Mouse (Mus musculus): ENCODE measurements around the gene Baat. TPM values are rescaled to one million over a fixed set of nuclear protein-coding genes. Genes with fewer than 3 reads are reported as not detected.

The Baat gene
- polyA plus RNA-seq (2014; fragmentation: Nextera tagmentation; extraction: Ambion mirVana): 0.16 TPM in 1 of 2 replicates, not detected in the other

- DNase-seq (ENCODE audit: low spot score) (no peak), ATAC-seq (ENCODE audit: low read depth) (no peak)
- no peaks in the 10 kb centered on the region for H3K9me3 ChIP-seq (ENCODE audit: control insufficient read depth, low read length)
- no peak within 1 kb of the TSS for H3K27ac ChIP-seq (replicated peaks; ENCODE audit: low read depth, low read length)
- H3K27me3 ChIP-seq (replicated peaks; ENCODE audit: control insufficient read depth, insufficient read depth, low read length): no peaks in the 10 kb centered on the region
- WGBS: 72% methylated on average over 3 of the region's 3 CpGs
- no peaks in the 10 kb centered on the region for H3K36me3 ChIP-seq (ENCODE audit: control insufficient read depth, insufficient read depth, low read length)
- H3K4me1 ChIP-seq (ENCODE audit: control insufficient read depth, insufficient read depth, low read length): no peaks in the 10 kb centered on the region
- H3K4me2 ChIP-seq (ENCODE audit: low read depth, low read length): no peak within 1 kb of the TSS
- no peak within 1 kb of the TSS for H3K9ac ChIP-seq (ENCODE audit: low read depth, low read length)
- no peak within 1 kb of the TSS for H3K4me3 ChIP-seq (ENCODE audit: low read depth, low read length)
Measured at GRCm38 (mm10) chr4:49506386-49506785, at the start of gene Baat. Gene Baat (minus strand): TSS chr4:49506557.

DNA sequence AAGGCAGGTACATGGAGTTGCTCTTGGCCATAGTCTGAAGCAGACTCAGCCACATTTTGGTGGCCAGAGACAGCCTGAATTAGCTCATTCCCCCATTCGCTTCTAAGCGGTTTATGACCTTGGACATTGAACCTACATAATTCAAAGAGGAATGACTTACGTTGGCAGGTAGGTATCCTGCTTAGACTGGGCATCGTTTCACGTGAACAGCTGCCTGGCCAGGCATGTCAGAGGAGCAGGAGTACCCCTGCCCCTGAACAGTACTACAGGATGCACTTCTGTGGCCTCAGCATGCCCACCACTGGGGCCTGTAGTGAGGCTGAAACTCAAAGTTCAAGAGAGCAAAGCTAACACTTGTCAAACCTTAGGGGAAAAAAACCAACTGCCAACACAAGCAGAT lies 47.0 kb upstream of the Baat start:
- Histone ChIP-seq H3K27ac (replicated peaks; ENCODE audit: low read depth, low read length) (no peak overlapping the region), H3K9me3 (ENCODE audit: control insufficient read depth, low read length) (no peaks in the 10 kb centered on the region), H3K9ac (ENCODE audit: low read depth, low read length) (no peak overlapping the region), H3K4me2 (ENCODE audit: low read depth, low read length) (no peak overlapping the region), H3K4me3 (ENCODE audit: low read depth, low read length) (no peak overlapping the region), H3K4me1 (ENCODE audit: control insufficient read depth, insufficient read depth, low read length) (no peaks in the 10 kb centered on the region), H3K27me3 (replicated peaks; ENCODE audit: control insufficient read depth, insufficient read depth, low read length) (no peaks in the 10 kb centered on the region), H3K36me3 (ENCODE audit: control insufficient read depth, insufficient read depth, low read length) (no peaks in the 10 kb centered on the region)
- ATAC-seq (ENCODE audit: low read depth) (no peak), DNase-seq (ENCODE audit: low spot score) (no peak)
- WGBS: 87% methylated on average over 5 of the region's 5 CpGs

GRCm38 (mm10) chr4:49549383-49549782 lies 43.0 kb upstream of the Baat start, which contains the start of gene Aldob:
Gene Aldob (minus strand): TSS chr4:49549546.
- no peak for ATAC-seq (ENCODE audit: low read depth)
- 59% methylated on average over 3 of the region's 3 CpGs for WGBS

DNA sequence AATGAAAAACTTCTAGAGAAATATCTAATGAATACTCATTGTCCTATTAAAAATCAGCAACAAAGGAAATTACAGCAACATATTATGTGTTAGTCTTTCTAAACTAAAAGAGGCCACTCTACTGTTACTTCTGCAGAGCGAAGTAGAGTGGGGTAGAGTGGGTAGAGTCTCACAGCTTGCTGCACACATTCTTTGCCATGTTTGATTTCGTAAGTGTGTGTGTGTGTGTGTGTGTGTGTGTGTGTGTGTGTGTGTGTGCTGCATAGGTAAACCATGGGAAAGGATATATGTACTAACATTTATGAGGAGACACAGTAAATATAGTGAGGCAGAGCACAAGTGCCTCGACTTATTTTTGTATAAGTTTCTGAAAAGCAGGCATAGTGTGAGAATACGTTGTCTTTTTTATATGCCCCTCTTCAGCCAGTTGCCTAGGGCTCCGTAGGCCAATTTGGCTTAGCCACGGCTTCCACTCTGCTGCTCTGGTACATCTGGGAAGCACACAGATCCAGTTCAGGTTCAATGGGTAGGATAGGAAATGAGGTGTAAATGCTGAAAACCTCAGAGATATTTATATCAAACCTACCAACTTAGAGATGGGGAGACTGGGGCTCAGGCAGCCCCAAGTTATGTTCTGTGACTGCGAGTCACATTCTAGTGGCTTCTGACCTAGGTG lies 41.3 kb upstream of the Baat start:
- Histone ChIP-seq H3K9me3 (ENCODE audit: control insufficient read depth, low read length) (no peaks in the 10 kb centered on the region), H3K27ac (replicated peaks; ENCODE audit: low read depth, low read length) (no peak overlapping the region), H3K36me3 (ENCODE audit: control insufficient read depth, insufficient read depth, low read length) (no peaks in the 10 kb centered on the region), H3K4me1 (ENCODE audit: control insufficient read depth, insufficient read depth, low read length) (no peaks in the 10 kb centered on the region), H3K9ac (ENCODE audit: low read depth, low read length) (no peak overlapping the region), H3K4me3 (ENCODE audit: low read depth, low read length) (no peak overlapping the region), H3K4me2 (ENCODE audit: low read depth, low read length) (no peak overlapping the region), H3K27me3 (replicated peaks; ENCODE audit: control insufficient read depth, insufficient read depth, low read length) (no peaks in the 10 kb centered on the region)
- DNase-seq (ENCODE audit: low spot score): no peak
- 83% methylated on average over 7 of the region's 7 CpGs for WGBS
- no peak for ATAC-seq (ENCODE audit: low read depth)

More at GRCm38 (mm10) chr4:49549383-49549782, 43.0 kb upstream of the Baat start, which contains the start of gene Aldob:
- H3K36me3 ChIP-seq (ENCODE audit: control insufficient read depth, insufficient read depth, low read length): no peaks in the 10 kb centered on the region
- H3K27me3 ChIP-seq (replicated peaks; ENCODE audit: control insufficient read depth, insufficient read depth, low read length): no peaks in the 10 kb centered on the region
- H3K4me3 ChIP-seq (ENCODE audit: low read depth, low read length): no peak within 1 kb of the TSS
- H3K27ac ChIP-seq (replicated peaks; ENCODE audit: low read depth, low read length): no peak within 1 kb of the TSS
- no peak for DNase-seq (ENCODE audit: low spot score)
- H3K9me3 ChIP-seq (ENCODE audit: control insufficient read depth, low read length): no peaks in the 10 kb centered on the region
- H3K4me1 ChIP-seq (ENCODE audit: control insufficient read depth, insufficient read depth, low read length): no peaks in the 10 kb centered on the region
- H3K9ac ChIP-seq (ENCODE audit: low read depth, low read length): no peak within 1 kb of the TSS
- H3K4me2 ChIP-seq (ENCODE audit: low read depth, low read length): no peak within 1 kb of the TSS

DNA sequence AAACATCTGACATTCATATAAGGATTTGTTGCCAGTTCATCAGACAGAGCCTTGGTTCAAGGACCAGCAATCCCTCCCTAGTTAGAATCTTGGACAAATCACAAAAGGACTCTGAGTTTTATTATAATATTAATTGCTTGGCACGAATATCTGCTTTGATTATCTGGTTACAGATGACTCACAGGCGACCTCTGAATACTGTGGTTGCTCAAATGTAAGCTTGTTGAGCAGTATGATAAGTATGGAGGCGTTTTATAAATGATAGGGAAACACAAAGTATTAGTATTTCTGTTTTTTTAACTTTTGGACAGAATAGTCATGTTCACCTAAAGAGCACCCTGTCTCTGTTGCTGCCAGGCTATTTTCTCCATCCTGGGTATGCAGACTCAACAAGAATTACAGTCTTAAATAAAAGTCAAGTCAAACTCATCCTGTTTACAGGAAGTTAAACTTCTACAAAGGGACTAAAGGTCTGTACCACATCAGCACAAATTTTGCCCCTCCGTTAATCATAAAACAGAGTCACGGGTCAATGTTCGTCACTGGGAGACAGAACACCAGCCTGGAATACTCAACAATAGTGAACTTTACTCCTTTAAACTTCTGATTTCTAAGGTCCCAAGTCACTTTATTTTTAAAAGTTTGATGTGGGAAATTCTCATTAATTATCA lies 40.7 kb upstream of the Baat start:
- Histone ChIP-seq H3K27me3 (replicated peaks; ENCODE audit: control insufficient read depth, insufficient read depth, low read length) (no peaks in the 10 kb centered on the region), H3K9ac (ENCODE audit: low read depth, low read length) (no peak overlapping the region), H3K4me3 (ENCODE audit: low read depth, low read length) (no peak overlapping the region), H3K27ac (replicated peaks; ENCODE audit: low read depth, low read length) (no peak overlapping the region), H3K4me2 (ENCODE audit: low read depth, low read length) (no peak overlapping the region), H3K9me3 (ENCODE audit: control insufficient read depth, low read length) (no peaks in the 10 kb centered on the region), H3K4me1 (ENCODE audit: control insufficient read depth, insufficient read depth, low read length) (no peaks in the 10 kb centered on the region), H3K36me3 (ENCODE audit: control insufficient read depth, insufficient read depth, low read length) (no peaks in the 10 kb centered on the region)
- WGBS: 71% methylated on average over 6 of the region's 6 CpGs
- ATAC-seq (ENCODE audit: low read depth): no peak
- no peak for DNase-seq (ENCODE audit: low spot score)

DNA sequence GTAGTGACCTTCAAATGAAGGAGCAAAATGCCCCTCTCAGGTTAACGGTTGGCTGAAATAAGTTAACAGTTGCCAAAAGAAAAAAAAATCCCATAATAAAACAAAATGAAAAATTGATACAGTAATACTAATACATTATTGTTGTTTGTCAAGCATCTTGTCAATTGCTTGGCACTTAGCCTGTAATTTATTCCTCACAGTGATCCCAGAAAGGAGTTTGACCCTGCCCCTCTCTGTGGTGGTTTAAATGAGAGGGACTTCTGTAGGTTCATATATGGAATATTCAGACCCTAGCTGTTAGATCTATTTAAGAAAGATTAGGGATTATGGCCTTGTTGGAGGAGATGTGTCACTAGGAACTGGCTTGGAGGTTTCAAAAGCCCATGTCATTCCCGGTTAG lies 39.7 kb upstream of the Baat start:
- Histone ChIP-seq H3K36me3 (ENCODE audit: control insufficient read depth, insufficient read depth, low read length) (no peaks in the 10 kb centered on the region), H3K9ac (ENCODE audit: low read depth, low read length) (no peak overlapping the region), H3K27ac (replicated peaks; ENCODE audit: low read depth, low read length) (no peak overlapping the region), H3K4me2 (ENCODE audit: low read depth, low read length) (no peak overlapping the region), H3K27me3 (replicated peaks; ENCODE audit: control insufficient read depth, insufficient read depth, low read length) (no peaks in the 10 kb centered on the region), H3K4me3 (ENCODE audit: low read depth, low read length) (no peak overlapping the region), H3K9me3 (ENCODE audit: control insufficient read depth, low read length) (no peaks in the 10 kb centered on the region), H3K4me1 (ENCODE audit: control insufficient read depth, insufficient read depth, low read length) (no peaks in the 10 kb centered on the region)
- DNase-seq (ENCODE audit: low spot score) (no peak), ATAC-seq (ENCODE audit: low read depth) (no peak)
- 86% methylated on average over 2 of the region's 2 CpGs for WGBS

DNA sequence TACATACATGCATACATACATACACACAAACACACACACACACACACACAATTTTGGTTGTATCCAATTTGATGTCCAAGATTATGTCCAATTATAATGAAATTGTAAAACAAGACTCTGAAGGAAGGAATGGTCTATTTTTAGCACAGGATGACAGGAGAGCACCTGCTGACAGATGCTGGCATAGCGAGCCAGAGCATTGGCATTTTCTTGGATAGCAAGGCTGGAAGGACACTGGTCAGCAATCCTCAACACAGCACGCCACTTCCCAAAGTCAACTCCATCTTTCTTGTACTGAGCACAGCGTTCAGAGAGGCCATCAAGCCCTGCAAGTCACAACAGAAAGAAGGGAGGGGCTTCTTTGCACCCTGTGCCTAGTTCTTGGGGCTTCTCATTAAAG lies 34.6 kb upstream of the Baat start:
- Histone ChIP-seq H3K9me3 (ENCODE audit: control insufficient read depth, low read length) (no peaks in the 10 kb centered on the region), H3K27ac (replicated peaks; ENCODE audit: low read depth, low read length) (no peak overlapping the region), H3K4me1 (ENCODE audit: control insufficient read depth, insufficient read depth, low read length) (no peaks in the 10 kb centered on the region), H3K27me3 (replicated peaks; ENCODE audit: control insufficient read depth, insufficient read depth, low read length) (no peaks in the 10 kb centered on the region), H3K36me3 (ENCODE audit: control insufficient read depth, insufficient read depth, low read length) (no peaks in the 10 kb centered on the region), H3K9ac (ENCODE audit: low read depth, low read length) (no peak overlapping the region), H3K4me3 (ENCODE audit: low read depth, low read length) (no peak overlapping the region), H3K4me2 (ENCODE audit: low read depth, low read length) (no peak overlapping the region)
- DNase-seq (ENCODE audit: low spot score): no peak
- WGBS: 79% methylated on average over 3 of the region's 3 CpGs
- ATAC-seq (ENCODE audit: low read depth): no peak

DNA sequence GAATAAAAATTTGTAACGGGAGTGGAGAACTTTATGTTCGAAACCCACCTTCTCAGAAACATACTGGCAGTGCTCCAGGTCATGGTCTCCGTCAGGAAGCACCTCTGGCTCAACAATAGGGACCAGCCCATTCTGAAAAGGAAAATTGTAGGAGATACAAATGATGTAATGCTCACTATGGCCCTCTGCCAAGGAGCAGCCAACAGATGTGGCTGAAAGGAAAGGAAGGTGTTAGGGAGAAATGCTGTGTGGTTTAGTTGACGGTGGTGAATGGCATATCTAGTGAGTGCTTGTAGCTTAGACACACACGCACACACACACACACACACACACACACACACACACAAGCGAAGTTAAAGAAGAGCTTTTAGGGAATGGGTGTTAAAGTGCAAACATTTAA lies 33.3 kb upstream of the Baat start:
- H3K4me1 ChIP-seq (ENCODE audit: control insufficient read depth, insufficient read depth, low read length): no peaks in the 10 kb centered on the region
- no peaks in the 10 kb centered on the region for H3K27me3 ChIP-seq (replicated peaks; ENCODE audit: control insufficient read depth, insufficient read depth, low read length)
- H3K4me2 ChIP-seq (ENCODE audit: low read depth, low read length): no peak overlapping the region
- no peaks in the 10 kb centered on the region for H3K36me3 ChIP-seq (ENCODE audit: control insufficient read depth, insufficient read depth, low read length)
- H3K4me3 ChIP-seq (ENCODE audit: low read depth, low read length): no peak overlapping the region
- 53% methylated on average over 6 of the region's 6 CpGs for WGBS
- H3K9me3 ChIP-seq (ENCODE audit: control insufficient read depth, low read length): no peaks in the 10 kb centered on the region
- no peak overlapping the region for H3K27ac ChIP-seq (replicated peaks; ENCODE audit: low read depth, low read length)
- ATAC-seq (ENCODE audit: low read depth) (no peak), DNase-seq (ENCODE audit: low spot score) (peak; percentile 56)
- H3K9ac ChIP-seq (ENCODE audit: low read depth, low read length): no peak overlapping the region

- no peak overlapping the region for H3K4me2 ChIP-seq (ENCODE audit: low read depth, low read length)
- no peaks in the 10 kb centered on the region for H3K4me1 ChIP-seq (ENCODE audit: control insufficient read depth, insufficient read depth, low read length)
- no peak overlapping the region for H3K9ac ChIP-seq (ENCODE audit: low read depth, low read length)
- WGBS: 75% methylated on average over 4 of the region's 4 CpGs
- H3K9me3 ChIP-seq (ENCODE audit: control insufficient read depth, low read length): 0 out of 2 replicates have a peak, but pooled peaks cover 3% of the 10 kb centered on the region
- no peaks in the 10 kb centered on the region for H3K27me3 ChIP-seq (replicated peaks; ENCODE audit: control insufficient read depth, insufficient read depth, low read length)
- H3K36me3 ChIP-seq (ENCODE audit: control insufficient read depth, insufficient read depth, low read length): peaks cover 13% of the 10 kb centered on the region
- H3K4me3 ChIP-seq (ENCODE audit: low read depth, low read length): no peak overlapping the region
- H3K27ac ChIP-seq (replicated peaks; ENCODE audit: low read depth, low read length): no peak overlapping the region
- no peak for DNase-seq (ENCODE audit: low spot score)
- ATAC-seq (ENCODE audit: low read depth): no peak
Measured at GRCm38 (mm10) chr4:49536671-49537070, 30.3 kb upstream of the Baat start.

Data from embryonic facial prominence, embryonic 14.5 days (tissue).